Mouse (Mus musculus) right cerebral cortex, postnatal 36 days (tissue): Measurements from ENCODE around the gene Vmn1r183.
A peak's percentile ranks its signal among the peaks of the same experiment; 100 is the strongest.
"Not testable (repeated sequence)": the region's sequence is repeated elsewhere in the genome, so short reads cannot be mapped to it uniquely, and the experiment has no call there.

ENCODE experiments used
- DNase-seq, 2 experiments: peaks; one replicate each; pipeline ENCODE4 v3.0.0; 2022; ENCODE audit warnings: low spot score in 2 of 2, mixed read lengths in 1 of 2

Vmn1r183 gene

GRCm38 (mm10) chr7:24052660-24053304 lies at the start of gene Vmn1r183:
TSS of gene Vmn1r183 (plus strand) at chr7:24053254.
- DNase-seq, result no peak

GRCm38 (mm10) chr7:24074424-24074823 lies 21.4 kb downstream of the Vmn1r183 start:
- not testable (repeated sequence) for DNase-seq

GRCm38 (mm10) chr7:24081634-24082431 lies 28.8 kb downstream of the Vmn1r183 start, which contains the start of gene Zfp180:
TSS of gene Zfp180 (plus strand) at chr7:24081924.
- DNase-seq, result peak; percentile 92 to 96

GRCm38 (mm10) chr7:24082457-24083235 lies 29.6 kb downstream of the Vmn1r183 start:
- DNase-seq, result peak; percentile 64 to 80

- DNase-seq, result no peak
Observed at GRCm38 (mm10) chr7:24086871-24087270, 33.8 kb downstream of the Vmn1r183 start.

DNA sequence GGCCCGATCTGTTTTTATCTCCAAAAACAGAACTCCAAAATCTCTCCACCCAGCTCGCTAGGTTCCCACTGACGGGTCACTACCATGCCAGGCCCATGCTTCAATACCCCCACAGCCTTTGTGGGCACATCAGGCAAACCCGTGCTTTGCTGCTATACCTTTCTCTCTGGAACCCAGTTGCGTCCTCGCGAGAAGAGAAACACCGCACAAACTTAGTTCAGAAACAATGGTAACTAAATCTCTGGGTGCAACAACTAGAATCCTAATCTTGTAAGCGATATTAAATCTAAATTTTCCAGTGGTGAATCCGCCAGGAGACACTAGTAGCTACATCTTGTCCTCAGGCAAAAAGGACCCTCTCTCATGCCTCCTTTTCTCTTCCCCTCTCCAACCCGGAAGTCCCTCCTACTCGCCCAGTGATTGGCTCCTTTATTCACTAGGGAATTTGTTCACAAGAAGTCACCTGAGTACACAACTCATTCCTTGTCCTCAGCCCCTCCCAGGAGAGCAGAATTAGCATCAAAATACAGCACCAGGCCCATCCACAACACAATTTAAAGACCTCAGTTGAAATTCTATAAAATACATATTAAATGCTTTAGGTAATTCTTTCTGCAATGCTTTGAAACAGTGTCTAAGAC lies 34.6 kb downstream of the Vmn1r183 start:
- no peak for DNase-seq

- no peak for DNase-seq
Observed at GRCm38 (mm10) chr7:24104403-24104802, 51.3 kb downstream of the Vmn1r183 start.

- no peak for DNase-seq
Observed at GRCm38 (mm10) chr7:24105144-24105703, 52.2 kb downstream of the Vmn1r183 start.

DNA sequence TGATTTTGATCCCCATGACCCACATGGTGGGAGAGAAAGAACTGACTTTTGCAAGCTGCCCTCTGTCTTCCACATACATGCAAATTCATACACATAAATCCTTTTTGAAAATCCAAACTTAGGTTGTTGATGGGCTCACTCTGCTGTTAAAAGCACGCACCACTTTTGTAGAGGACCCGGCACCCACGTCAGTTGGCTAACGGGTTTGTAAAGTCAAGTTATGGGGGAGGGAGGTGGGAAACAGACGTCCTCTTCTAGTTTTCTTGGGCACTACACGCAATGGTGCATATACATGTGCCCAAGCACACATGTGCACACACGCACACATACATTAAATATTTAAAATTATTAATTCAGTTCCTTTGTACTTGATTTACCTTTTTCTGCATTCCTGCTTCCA lies 57.8 kb downstream of the Vmn1r183 start:
- DNase-seq, result no peak

- DNase-seq, result no peak
Observed at GRCm38 (mm10) chr7:24111772-24112155, 58.7 kb downstream of the Vmn1r183 start.

- peak; percentile 82 to 87 for DNase-seq
Observed at GRCm38 (mm10) chr7:24112156-24112856, 59.3 kb downstream of the Vmn1r183 start, which contains the start of gene Zfp112. TSS of gene Zfp112 (plus strand) at chr7:24112314.

- peak in 1 of 2 experiments; percentile 46 for DNase-seq
Observed at GRCm38 (mm10) chr7:24113001-24113400, 59.9 kb downstream of the Vmn1r183 start.
